Mouse (Mus musculus) ES-E14 (cell line): ENCODE measurements at regions not wholly inside any gene's neighbourhood (a gene's known extent, or its start where the extent isn't known, plus 50 kb on each side); places are given as distances from the start of the nearest gene placed in this dataset.

ENCODE experiments used
- DNase-seq: peaks from one replicate; pipeline ENCODE4 v3.0.0-alpha.2; 2013; ENCODE audit warnings: low read depth, low spot score
- H3K27ac ChIP-seq: 2 replicates; pipeline ENCODE4 v1.5.1; 2012; ENCODE audit warnings: low read depth, mild to moderate bottlenecking, low read length, moderate library complexity, mixed read lengths; ENCODE audit not compliant: poor library complexity, insufficient read depth, severe bottlenecking
- H3K36me3 ChIP-seq: 2 replicates; pipeline ENCODE4 v1.6.1; 2012; ENCODE audit warnings: mild to moderate bottlenecking, low read length, moderate library complexity, mixed read lengths; ENCODE audit not compliant: control insufficient read depth, poor library complexity, insufficient read depth, severe bottlenecking
- H3K4me1 ChIP-seq, 2 experiments: fragments of 150-350 bp in 1 of 2; sonication (generic) in 1 of 2; 2 replicates each; pipeline ENCODE4 v1.6.1; 2012; ENCODE audit warnings: low read length in 2 of 2, mild to moderate bottlenecking in 1 of 2, mixed read lengths in 1 of 2; ENCODE audit not compliant: control insufficient read depth in 2 of 2, insufficient read depth in 2 of 2, poor library complexity in 1 of 2
- H3K4me3 ChIP-seq, 2 experiments: fragments of 150-350 bp in 1 of 2; sonication (generic) in 1 of 2; 2 replicates each; pipeline ENCODE4 v1.5.1; 2012; ENCODE audit warnings: low read length in 2 of 2, low read depth in 1 of 2, mild to moderate bottlenecking in 1 of 2, mixed read lengths in 1 of 2; ENCODE audit not compliant: insufficient read depth in 1 of 2, poor library complexity in 1 of 2, severe bottlenecking in 1 of 2
- H3K9ac ChIP-seq: 2 replicates; pipeline ENCODE4 v1.6.1; 2012; ENCODE audit warnings: low read depth, mild to moderate bottlenecking, low read length, mixed read lengths; ENCODE audit not compliant: poor library complexity, insufficient read depth, severe bottlenecking
- H3K9me3 ChIP-seq: fragments of 150-350 bp; sonication (generic); 2 replicates; pipeline ENCODE4 v1.6.1; 2012; ENCODE audit warnings: low read depth, mild to moderate bottlenecking, low read length; ENCODE audit not compliant: control insufficient read depth, insufficient read depth
- CHD2 ChIP-seq: IDR thresholded peaks from 2 replicates; pipeline ENCODE4 v1.6.1; 2014; ENCODE audit warnings: mild to moderate bottlenecking, low read depth, low read length, inconsistent platforms
- HCFC1 ChIP-seq: IDR thresholded peaks from 2 replicates; pipeline ENCODE4 v1.6.1; 2012; ENCODE audit warnings: low read length, inconsistent platforms, borderline replicate concordance; ENCODE audit not compliant: insufficient read depth
- MAFK ChIP-seq: IDR thresholded peaks from 2 replicates; pipeline ENCODE4 v1.6.1; 2014; ENCODE audit warnings: mild to moderate bottlenecking, low read depth, low read length, inconsistent platforms; ENCODE audit not compliant: insufficient read depth
- ZC3H11A ChIP-seq: IDR thresholded peaks from 2 replicates; pipeline ENCODE4 v1.6.1; 2012; ENCODE audit warnings: low read depth, mild to moderate bottlenecking, inconsistent platforms, low read length, borderline replicate concordance
- ZNF384 ChIP-seq: IDR thresholded peaks from 2 replicates; pipeline ENCODE4 v1.6.1; 2012; ENCODE audit warnings: low read depth, low read length, inconsistent platforms
- in situ Hi-C, 2 experiments: fragments of 600-800 bp; cut with MboI; formaldehyde crosslinking; loops; one replicate each; pipeline ENCODE4 v1.15.1; 2025; ENCODE audit warnings: low sequenced_read_pairs in 2 of 2, inconsistent platforms in 1 of 2; ENCODE audit not compliant: unreplicated experiment in 2 of 2

- no peak for DNase-seq
- H3K4me1 ChIP-seq, result no peaks in the 10 kb centered on the region
These were observed 136.6 kb downstream of the Ets2 start for GRCm38 (mm10) chr16:95838478-95838846.

GRCm38 (mm10) chr16:95837723-95838477 lies 136.0 kb downstream of the Ets2 start:
- H3K9me3 ChIP-seq, result no peaks in the 10 kb centered on the region
- in situ Hi-C loops, result no loop called here
- H3K9ac ChIP-seq, result no peak overlapping the region
- no peak for DNase-seq
- H3K4me3 ChIP-seq, result no peak overlapping the region
- H3K4me1 ChIP-seq, result no peaks in the 10 kb centered on the region
- TF ChIP-seq HCFC1 (no peak), CHD2 (no peak), ZNF384 (no peak), ZC3H11A (no peak), MAFK (no peak)
- H3K36me3 ChIP-seq, result no peaks in the 10 kb centered on the region
- no peak overlapping the region for H3K27ac ChIP-seq

More at GRCm38 (mm10) chr16:95838478-95838846, 136.6 kb downstream of the Ets2 start:
- in situ Hi-C loops, result no loop called here
- no peak for TF ChIP-seq CHD2
- TF ChIP-seq ZNF384, result no peak
- Histone ChIP-seq H3K9me3 (no peaks in the 10 kb centered on the region), H3K9ac (no peak overlapping the region), H3K36me3 (no peaks in the 10 kb centered on the region), H3K4me3 (no peak overlapping the region), H3K27ac (no peak overlapping the region)

GRCm38 (mm10) chr16:95835941-95836340 lies 134.1 kb downstream of the Ets2 start:
- peaks cover 0 to 7% of the 10 kb centered on the region in 2 experiments; a peak in 1 of 4 replicates for H3K4me1 ChIP-seq
- no peak overlapping the region for H3K9ac ChIP-seq
- in situ Hi-C loops, result no loop called here
- H3K9me3 ChIP-seq, result no peaks in the 10 kb centered on the region
- no peak overlapping the region for H3K27ac ChIP-seq
- no peak for DNase-seq
- TF ChIP-seq ZC3H11A (no peak), HCFC1 (no peak), CHD2 (no peak), ZNF384 (no peak), MAFK (no peak)
- H3K4me3 ChIP-seq, result no peak overlapping the region
- H3K36me3 ChIP-seq, result no peaks in the 10 kb centered on the region

GRCm38 (mm10) chr16:95834556-95835288 lies 132.8 kb downstream of the Ets2 start:
- H3K4me1 ChIP-seq, result peaks cover 0 to 7% of the 10 kb centered on the region in 2 experiments; a peak in 1 of 4 replicates
- no peak overlapping the region for H3K4me3 ChIP-seq
- H3K27ac ChIP-seq, result no peak overlapping the region
- no peak overlapping the region for H3K9ac ChIP-seq
- H3K9me3 ChIP-seq, result no peaks in the 10 kb centered on the region
- H3K36me3 ChIP-seq, result no peaks in the 10 kb centered on the region
- no peak for TF ChIP-seq MAFK
- no peak for TF ChIP-seq ZNF384
- in situ Hi-C loops, result no loop called here
- no peak for DNase-seq

GRCm38 (mm10) chr16:95833455-95833854 lies 131.6 kb downstream of the Ets2 start:
- TF ChIP-seq ZNF384 (no peak), ZC3H11A (no peak)
- H3K9me3 ChIP-seq, result no peaks in the 10 kb centered on the region
- no peak overlapping the region for H3K27ac ChIP-seq
- H3K36me3 ChIP-seq, result no peaks in the 10 kb centered on the region
- in situ Hi-C loops, result no loop called here
- no peak overlapping the region for H3K4me3 ChIP-seq
- H3K9ac ChIP-seq, result no peak overlapping the region
- peaks cover 0 to 7% of the 10 kb centered on the region in 2 experiments; a peak in 1 of 4 replicates for H3K4me1 ChIP-seq
- DNase-seq, result no peak
